Mouse (Mus musculus): ENCODE results near the gene Mcf2l. TPM values are rescaled to one million over a fixed set of nuclear protein-coding genes. Genes with fewer than 3 reads are reported as not detected.

Gene Mcf2l
- polyA plus RNA-seq, 1 experiment: 4.8 TPM

DNA sequence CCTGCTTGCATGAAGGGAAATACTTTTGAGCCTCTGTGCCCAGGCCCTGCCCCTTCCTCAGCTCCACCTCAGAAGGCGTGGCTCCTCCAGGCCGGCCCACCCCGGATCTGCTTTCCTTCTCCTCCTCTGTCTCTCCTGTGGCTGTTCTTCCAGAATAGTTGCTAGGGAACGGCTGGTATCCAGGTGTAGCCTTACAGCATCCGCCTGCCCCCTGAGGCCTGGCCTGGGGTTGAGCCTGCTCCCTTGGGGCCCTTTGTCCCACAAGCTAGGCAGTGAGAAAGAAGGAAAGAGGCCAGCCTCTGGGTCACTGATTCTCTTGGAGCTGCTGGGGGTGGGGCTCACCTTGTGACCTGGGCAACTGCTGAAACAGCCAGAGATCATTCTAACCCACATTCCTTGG, 38.4 kb downstream of the Mcf2l start:
- no peak for DNase-seq (ENCODE audit: low spot score)

DNA sequence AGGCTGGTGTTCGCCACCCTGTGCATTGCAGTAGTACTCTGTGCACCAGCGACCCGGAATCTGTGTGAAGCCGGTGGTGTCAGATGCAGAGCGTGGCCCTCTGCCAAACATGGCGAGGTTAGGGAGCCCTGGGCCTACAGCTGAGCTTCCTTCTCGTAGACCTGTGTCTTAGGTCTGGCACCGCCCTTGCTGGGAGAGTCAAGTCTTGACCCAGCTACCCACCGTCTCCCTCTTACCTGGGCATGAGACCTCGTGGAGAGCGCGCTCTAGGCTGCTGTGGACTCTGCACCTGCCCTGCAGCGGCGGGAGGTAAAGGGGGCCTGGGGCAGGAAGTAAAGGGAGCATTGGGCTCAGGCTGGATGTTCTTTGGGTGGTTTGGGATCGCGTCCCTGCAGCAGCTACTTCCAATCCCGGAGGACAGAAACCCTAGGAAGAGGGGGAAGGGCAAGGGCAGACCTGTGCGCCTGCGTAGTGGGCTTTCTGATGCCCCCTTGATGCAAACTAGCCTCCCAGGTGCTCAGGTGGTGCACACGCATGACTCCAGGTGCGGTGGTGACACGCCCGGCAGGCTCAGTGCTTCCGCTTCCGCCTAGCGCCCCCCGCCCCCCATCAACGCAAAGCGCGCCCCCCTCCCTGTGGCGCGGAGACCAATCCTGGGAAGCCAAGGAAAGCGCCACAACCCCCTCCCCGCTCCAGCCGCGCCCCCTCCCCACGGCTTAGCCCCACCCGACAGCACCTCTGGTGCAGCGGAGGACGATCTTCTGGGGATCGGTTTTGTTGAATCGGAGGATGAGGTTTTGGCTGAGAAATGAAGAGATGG, 41.8 kb downstream of the Mcf2l start:
- DNase-seq (ENCODE audit: low spot score): no peak

DNA sequence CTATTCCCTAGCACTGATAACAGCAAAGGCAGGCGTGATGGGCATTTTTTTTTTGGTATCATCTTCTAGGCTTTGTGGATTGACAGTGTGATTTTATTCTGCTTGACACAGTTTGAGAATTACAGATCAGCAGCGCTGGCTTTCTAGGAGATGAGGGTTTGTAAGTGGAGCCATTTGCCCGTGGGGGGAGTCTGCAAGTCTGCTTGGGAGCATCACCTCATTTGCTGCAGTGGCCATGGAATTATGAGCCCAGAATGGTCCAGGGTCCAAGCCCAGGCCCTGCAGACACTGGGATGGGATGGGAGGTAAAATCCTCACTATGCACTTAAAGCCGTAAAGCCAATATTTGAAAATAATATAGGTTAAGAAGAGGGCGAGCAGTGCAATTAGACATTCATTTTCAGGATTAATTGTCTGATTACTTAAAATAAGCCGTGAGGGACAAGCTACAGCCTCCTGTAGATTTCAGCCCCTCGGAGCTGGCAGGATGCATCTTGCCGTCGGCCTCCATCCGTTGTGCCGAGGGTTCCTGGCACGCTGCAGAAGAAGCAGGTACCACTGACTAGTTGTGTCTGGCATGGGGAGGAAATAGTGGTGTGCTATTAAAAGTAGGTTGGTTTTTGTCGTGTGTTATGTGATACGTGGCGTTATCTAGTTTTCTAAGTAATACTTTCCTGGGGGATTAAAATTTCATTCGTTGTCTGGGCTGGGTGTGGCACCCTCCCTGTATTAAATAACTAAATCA, 42.7 kb downstream of the Mcf2l start:
- DNase-seq (ENCODE audit: low spot score): no peak

DNA sequence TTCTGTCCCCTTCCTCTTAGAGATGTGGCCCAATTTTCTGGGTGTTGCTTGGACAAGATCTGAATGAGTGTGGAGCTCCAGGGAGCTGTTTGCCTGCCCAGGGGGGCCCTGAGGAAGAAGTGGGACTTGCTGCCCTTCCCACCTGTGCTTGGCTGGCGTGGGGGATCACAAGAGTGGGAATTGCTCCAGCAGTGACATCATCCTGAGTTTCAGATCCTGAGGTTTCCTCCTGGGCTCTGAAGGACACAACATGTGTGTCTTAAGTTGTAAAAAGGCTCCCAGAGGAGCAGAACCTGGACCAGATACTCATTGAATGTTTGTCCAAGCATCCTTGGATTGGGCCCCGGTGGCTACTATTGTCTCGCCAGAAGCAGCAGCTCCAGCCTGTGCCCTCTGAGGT, 43.4 kb downstream of the Mcf2l start:
- DNase-seq (ENCODE audit: low spot score): no peak

DNA sequence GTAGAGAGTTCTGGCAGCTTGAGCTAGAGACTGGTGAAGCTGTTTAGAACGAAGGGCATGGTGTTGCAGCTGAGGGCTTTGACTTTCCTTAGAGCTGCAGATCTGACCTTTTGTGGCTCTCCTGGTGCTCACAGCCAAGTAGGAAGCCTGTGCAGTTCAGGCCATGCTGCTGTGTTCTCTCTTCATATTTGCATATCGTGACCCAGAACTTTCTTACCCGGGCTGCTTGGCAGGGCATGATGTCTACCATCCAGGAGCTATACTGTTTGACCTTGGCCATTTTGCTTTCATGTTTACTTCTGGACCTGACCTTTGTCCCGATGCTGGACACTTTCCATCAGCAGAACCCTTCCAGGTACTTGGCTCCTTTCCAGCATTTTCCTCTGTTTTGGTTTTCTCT, 44.2 kb downstream of the Mcf2l start:
- DNase-seq (ENCODE audit: low spot score): no peak

DNA sequence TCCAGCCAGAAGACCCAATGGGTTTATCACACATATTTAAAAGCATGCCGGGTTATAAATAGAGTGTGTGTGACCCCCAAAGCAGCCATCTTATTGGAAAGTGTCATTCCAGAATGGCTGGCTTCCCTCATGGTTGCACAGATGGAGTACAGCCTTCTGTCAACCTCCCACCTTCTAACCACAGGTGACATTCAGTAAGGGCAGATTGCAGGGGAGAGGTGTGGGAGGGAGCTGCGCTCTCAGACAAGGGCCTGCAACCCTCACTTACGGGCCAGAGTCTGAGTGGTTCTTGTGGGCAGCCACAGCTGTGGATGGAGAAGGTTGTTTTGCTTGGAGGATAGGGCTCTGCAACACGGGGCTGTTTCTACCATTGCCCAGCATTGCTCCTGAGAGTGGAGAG, 47.0 kb downstream of the Mcf2l start:
- DNase-seq (ENCODE audit: low spot score): no peak

DNA sequence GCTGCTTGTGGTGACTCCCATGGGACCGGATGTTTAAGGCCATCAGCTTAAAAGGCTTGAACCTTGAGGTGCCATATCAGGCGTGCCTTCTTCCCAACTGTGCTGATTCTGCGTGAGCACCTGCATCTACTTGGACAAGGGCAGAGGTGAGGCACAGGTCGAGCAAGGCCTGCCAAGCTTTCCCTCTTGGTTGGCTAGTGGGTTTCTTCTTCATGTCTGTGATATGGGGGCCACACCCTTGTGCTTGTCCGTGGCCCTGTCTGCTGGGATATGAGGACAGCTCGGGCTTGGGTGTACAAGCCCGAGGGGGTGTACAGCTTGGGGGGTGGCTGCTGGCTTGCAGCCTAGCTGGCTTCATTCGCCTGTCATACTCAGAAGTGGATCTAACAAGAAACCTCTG, 51.4 kb downstream of the Mcf2l start:
- no peak for DNase-seq (ENCODE audit: low spot score)

DNA sequence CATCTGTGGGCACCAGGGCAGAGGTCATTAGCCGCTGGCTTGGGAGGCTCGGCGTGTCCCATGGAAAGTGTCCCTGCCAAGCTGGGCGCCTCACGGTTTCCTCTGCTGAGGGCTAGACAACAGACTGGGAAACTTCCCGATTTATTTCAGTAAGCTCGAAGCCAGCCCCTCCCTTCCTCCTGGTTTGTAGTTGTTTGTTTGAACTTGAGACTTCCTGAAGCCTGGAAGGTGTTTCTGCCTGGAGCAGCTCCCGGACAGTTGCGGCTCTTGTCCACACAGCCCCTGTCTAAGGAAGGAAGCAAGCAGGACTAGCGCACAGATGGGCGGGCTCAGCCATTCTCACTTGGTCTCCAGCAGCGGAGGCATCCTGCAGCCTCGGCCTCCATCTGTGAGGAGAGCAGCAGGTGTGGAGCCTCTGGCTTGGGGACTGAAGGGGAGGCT, 52.4 kb downstream of the Mcf2l start:
- DNase-seq (ENCODE audit: low spot score): no peak

DNA sequence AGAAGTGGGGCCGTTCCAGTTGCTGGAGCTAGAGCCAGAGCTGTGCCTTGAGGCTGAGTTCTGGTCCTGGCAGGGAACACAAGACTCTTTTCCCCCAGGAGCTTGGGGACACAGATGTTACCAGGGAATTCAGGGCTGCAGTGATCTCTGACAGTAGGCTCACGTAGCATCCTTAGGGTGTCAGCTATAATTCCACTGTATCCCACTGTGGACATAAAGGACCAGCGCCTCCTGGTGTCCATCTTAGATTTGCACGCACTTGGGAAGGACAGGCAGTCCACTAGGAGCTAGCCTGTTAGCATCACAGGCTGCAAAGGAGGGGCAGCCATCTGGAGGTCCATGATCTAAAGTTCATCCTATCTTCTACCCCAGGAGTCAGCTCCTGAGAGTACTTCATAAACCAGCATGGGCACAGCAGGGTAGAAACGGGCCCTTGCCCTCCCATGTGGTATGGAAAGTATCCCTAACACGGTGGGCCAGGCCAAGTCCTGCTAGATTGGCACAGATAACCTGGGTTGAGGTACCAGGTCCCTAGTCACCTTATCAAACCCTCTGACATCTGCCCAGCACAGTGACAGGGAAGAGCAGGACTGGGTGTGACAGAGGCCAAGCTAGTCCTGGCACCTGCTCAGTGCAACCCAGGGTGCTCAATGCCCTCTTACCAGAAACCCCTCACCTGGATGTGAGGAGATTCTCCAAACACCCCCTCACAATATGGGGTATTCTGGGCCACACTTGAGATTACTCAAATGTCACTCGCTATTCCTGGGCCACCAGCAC, 53.8 kb downstream of the Mcf2l start:
- DNase-seq (ENCODE audit: low spot score): no peak

DNA sequence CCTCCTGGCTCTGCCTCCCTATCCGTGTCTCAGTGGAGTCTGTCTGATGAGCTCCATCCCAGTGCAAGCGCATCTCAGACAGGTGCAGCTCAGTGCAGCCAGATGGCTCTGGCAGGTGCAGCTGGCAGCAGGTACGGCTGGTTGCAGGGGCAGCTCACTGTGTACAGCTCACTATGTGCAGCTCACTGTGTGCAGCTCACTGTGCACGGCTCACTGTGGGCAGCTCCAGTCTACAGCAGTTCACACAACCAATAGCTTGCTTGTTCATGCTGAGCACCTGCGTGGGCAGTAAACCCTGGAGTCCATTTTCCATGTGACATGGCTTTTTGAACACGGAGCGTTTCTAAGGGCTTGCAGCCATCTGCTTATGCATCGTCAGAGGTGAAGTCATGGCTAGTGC, 54.4 kb downstream of the Mcf2l start:
- no peak for DNase-seq (ENCODE audit: low spot score)

DNA sequence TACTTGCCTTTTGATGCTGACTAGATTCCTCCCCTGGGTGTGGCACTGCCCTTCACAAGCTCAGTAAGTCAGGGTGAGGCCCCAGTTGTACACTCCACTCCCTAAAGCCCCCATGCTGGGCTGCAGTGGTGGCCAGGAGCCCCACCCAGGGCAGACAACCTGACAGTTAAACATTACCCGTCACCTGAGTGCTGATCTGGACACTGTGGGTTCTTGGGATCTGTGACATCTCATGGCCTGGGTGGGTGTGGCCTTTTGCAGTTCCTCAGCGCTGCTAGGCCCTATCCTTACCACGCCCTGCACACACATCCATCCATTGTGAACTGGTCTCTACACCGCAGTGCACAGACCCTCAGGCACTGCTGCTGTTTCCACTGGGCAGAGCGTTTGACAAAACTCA, 55.3 kb downstream of the Mcf2l start:
- no peak for DNase-seq (ENCODE audit: low spot score)

DNA sequence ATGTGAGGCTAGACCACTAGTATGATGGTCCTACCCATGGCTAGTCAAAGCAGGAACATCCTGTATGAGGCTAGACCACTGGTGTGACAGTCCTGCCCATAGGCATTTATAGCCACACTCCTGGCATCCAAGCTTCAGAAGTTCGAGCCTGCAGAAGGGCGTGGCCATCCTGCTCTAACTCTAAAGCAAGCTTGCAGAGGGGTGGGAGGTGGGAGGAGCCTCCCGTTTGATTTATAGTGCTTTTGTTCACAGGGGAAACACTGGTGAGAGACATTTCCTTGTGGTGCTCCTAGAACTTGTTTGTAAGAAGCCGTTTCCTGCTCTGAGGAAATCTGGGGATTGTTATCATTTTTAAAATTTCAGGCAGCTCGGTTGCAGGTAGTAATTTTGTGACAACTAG, 56.7 kb downstream of the Mcf2l start:
- no peak for DNase-seq (ENCODE audit: low spot score)

DNA sequence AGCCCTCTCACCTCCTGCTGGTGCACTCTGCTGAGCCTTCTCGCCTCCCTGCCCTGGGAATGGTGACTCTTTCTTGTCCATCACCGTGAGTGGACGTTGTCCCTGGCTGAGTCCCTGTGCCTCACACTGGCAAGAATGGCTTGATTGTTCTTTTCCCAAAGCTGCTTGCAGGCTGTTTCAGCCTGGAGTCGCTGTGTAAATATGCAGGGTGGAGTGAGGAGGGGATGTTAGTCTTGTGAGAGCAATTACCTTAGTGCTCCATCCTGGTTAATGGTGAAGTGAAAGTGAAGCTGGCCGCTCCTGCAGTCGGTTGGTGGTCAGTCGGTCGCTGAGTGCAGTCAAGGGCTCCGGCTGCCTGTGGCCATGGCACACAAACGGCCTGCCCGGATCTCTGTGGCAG, 57.8 kb downstream of the Mcf2l start:
- no peak for DNase-seq (ENCODE audit: low spot score)

DNA sequence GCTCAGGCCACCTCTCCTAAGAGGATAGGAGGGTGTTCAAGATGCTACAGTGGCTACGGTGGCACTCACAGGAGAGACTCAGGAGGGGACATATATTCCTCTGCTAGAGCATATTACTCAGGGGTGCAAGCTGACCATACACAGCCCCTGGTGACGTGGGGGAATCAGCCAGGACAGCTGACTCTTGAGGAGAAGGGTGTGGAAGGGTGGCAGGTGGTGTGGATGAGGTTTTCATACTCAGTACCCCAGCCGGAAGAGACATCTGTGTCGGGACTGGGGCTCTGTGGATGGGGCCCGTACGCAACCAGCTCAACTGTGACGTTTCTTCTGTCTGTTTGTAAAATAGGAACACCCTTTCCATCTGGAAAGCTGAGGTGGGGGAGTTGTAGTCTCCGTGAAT, 58.9 kb downstream of the Mcf2l start:
- no peak for DNase-seq (ENCODE audit: low spot score)

DNA sequence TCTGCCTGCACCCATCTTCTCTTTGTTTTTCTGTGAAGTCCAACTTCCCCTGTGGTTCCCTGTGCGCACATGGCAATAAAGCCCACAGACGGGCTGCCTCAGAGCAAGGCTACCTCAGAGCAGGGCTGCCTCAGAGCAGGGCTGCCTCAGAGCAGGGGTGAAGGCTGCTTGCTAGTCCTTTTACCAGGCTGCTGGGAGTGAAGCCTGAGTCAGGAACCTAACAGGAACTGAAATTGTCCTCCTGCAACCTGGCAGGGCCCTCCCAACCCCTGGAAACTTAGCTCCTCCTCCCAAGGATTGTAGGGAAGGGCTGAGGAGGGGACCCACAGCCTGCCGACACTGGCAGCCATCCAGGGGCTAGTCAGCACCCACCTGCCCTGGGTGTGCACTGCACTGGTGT, 60.2 kb downstream of the Mcf2l start:
- no peak for DNase-seq (ENCODE audit: low spot score)

DNA sequence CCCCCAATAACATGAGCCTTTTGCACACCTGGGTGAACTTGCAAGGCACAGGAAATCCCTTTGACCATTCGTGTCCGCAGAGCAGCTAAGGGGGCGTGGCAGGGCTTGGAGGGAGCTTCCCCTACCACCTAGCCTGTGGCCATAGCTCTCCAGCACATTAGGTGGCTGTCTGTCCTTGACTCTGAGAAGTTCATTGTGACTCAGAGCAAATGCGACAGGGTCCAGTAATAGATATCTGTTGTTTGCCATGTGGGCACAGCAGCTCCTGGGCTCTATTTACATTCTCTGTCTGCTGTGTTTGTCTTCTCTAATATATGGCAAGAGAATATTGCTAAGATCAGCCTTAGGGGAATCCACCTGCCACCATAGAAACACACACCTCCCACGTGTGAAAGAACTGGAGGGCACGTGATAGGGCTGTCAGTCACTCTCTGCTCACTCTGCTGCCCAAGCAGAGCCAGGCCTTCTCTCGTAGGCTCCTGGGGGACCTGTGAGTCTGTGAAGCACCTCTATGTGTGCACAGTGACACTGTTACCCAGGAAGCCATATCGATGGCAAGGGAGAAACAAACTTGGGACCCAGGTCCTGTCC, 60.9 kb downstream of the Mcf2l start:
- DNase-seq (ENCODE audit: low spot score): no peak

DNA sequence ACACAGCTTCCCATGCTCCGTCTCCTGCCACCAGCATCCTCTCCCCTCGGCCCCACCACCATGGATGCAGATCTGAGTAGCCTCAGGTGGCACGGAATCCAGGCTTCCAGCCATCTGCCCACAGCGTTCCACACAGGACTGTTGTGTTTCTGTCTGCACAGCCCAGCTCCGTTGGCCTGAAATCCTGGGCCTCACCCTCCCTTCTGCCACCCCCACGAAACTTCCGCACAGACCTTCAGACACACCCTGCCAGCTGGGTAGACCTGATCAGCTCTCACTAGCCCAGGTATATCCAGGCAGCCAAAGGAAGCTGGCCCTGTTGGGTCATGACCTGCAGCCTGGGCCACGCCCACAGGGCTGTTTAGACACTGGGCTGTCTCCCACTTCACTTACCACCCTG, 66.9 kb downstream of the Mcf2l start:
- DNase-seq (ENCODE audit: low spot score): no peak

DNA sequence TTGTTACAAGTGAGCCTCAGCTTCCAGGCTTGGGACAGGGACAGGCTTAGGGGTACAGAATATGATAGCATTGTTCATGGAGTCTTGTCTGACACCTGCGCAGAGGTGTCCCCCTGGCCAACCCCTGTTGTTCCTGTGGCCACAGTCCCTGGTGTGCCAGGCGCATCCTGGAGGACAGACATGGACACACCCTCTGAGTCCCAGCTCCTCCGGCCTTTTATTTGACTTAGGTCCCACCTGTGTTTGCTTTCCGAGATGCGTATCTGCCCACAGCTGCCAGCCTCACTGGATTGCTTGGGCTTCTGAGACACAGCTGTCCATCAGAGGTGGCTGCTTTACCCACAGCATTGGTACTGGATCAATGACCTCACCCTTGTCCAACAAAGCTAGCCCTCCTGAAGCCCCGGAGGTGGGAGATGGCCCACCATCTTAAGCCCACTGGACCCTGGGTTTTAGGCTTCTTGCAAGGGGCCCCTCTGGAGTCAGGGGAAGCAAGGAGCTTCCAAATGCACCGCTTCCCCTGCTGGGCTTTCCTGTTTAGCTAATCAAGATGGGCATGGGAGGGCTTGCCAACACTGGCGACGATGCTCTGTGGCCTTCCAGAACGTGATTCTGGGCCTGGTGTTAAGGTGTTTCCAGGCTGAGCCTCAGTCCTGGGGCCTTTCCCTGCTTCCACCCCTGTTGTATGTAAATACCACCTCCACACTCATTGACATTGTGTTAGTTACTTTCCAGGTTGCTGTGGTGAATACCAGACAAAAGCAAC, 67.7 kb downstream of the Mcf2l start:
- DNase-seq (ENCODE audit: low spot score): no peak

DNA sequence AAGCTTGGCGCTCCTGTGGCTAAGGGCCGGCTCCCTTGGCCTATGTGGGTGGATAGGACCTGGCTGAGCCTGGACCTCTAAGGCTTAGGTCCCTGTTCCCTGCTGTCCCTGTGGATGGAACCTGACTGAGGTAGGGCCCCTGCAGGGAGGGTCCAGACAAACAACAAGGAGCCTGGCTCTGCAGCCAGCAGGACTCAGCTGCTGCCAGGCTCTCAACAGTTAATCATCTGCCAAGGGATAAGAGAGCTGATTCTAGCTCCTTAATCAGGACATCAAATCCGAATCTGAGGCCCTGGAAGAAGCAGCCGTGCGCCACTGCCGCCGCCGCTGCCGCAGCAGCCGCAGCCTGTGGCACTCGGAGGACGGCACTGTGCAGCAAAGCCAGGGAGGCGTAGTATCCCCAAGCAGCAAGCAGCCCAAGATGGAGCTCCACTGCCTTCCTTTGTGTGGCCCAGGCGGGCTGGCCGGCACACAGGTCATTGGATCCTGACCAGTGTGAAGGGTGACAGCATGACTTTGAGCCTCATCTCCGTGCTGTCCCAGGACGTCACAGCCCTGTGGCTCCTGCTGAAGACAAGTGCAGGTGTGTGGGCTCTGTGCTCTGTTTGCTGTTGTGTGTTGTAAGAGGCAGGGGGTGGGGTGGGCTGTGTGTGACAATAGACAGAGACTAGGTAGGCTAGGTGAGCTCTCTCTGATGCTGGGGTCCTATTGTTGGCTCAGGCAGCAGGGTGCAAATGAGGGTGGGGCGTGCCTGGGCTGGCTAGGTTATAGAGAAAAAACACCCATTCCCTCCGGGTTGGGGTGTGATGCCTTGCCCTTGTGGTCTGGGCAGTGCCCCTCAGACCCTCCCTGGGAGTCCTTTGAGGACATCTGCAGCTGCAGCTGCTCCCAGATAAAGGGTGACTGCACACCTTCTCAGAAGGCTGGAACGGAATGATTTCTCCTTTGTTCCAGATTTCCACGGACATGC, 74.3 kb downstream of the Mcf2l start:
- no peak for DNase-seq (ENCODE audit: low spot score)

DNA sequence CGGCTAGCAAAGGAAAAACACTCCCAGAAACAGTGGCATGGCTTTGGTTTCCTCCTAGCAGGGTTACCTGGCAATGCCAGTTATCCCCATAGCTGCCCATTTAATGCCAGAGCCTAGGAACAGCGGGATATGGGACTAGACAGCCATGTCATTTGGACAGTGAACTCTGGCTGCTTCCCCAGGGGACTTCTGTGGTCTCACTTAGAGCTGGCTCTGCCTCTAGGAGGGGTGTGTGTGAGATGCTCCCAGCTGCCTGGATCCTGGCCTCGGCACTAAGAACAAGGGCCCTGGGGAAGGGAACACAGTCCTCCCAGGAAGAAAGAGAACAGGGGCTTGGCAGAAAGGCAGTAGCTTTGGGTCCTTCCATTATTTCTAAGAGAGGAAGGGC, 75.0 kb downstream of the Mcf2l start:
- DNase-seq (ENCODE audit: low spot score): no peak

All from urinary bladder, adult 2 months (tissue).